Mouse (Mus musculus) yolk sac, embryonic 10.5 days (tissue): ENCODE measurements around the gene Sf3b5.
A peak's percentile ranks its signal among the peaks of the same experiment; 100 is the strongest.

Source experiments
- DNase-seq: peaks from one replicate; pipeline ENCODE4 v3.0.0-alpha.2; 2017; ENCODE audit warnings: low spot score

Sf3b5 gene

DNA sequence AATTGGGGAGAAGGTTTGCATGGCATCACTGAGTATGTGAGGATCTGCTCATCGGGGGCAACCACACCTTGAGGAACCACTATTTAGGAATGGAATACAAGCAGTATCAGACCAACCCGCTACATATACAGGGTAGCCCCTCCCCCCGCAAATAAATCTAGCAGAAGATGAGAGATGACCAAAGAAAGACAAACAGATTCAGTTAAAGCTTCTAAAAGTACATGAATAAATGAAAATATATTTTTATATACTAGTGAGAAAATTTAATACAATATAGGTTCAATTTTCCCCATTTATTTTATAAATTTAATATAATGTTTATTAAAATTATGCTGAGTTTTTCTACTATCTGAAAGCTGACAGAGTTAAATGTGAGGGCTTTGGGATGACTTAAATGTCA is at the start of gene Sf3b5:
Sf3b5 (plus strand) TSS at position 301 of the 400 bp plus-strand sequence.
- DNase-seq = no peak

DNA sequence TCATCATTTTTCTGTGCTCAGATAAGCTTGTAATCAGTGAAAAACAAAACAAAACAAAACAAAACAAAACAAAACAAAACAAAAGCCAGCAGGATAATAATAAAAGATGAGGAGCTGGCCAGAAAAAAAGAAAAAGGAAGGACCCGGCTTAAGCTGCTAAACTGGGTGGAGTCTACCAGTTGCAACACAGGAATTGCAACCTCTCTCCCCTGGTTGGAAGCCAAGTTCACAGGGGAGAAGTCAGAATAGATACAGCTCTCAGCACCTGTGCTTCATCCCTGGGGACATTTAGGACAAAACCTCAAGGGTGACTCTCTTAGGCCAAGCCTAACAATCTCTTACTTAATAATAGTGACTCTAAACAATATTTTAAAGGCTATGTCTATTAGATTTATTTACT is 49.3 kb upstream of the Sf3b5 start:
- no peak for DNase-seq

DNA sequence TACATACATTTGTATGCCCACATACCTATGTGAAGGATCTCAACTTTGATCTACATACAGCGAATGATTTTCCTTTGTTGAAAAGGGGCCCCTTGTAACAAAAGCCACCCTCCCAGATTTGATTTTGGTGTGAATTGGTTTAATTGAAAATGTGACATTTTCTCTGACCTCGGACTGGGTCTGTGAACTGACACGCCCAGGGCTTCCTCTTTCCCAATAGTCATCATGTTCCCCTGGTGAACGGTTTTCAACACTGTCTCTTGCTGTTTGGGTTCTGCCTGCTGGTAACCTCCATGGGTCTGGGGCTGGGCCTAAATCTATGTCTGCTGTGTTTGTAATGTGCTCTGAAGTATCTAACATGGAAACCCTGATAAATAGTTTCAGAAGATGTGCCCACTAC is 47.9 kb upstream of the Sf3b5 start:
- DNase-seq = no peak

DNA sequence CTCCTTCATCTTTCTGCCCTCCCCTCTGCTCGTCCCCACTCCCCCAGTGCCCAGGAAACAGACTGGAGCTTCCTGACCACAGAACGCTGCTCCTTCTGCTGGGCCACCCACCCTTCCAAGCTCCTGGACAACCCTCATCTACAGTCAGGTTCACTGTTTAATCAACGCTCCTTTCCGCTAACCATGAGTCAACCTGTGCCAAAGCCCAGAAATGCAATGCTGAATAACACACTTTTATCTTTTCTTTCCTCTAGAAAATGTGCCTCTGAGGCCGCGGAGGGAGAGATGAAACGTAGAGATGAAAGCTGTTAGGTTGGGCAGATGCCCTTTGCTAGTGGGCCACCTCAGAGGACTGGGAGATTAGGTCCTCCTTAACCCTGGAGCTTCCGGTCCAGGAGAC is 43.6 kb upstream of the Sf3b5 start:
- no peak for DNase-seq

DNA sequence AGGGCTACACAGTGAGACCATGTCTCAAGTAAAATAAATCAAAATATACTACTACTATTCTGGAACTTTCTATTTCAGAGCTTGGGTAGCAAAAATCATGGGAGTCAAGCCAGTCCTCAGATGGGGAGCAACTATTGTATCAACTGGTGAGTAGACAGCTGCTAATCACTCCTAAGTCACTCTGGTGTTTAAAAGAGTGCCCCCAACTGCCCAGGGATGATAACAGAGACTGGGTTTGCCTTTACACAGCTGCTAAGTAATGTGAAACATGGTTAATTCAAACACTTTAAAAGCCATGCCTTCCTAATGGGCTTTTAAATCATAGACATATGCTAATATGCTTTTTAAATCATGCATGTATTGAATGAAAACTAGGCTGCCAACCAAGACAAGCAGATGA is 42.9 kb upstream of the Sf3b5 start:
- DNase-seq = no peak

DNA sequence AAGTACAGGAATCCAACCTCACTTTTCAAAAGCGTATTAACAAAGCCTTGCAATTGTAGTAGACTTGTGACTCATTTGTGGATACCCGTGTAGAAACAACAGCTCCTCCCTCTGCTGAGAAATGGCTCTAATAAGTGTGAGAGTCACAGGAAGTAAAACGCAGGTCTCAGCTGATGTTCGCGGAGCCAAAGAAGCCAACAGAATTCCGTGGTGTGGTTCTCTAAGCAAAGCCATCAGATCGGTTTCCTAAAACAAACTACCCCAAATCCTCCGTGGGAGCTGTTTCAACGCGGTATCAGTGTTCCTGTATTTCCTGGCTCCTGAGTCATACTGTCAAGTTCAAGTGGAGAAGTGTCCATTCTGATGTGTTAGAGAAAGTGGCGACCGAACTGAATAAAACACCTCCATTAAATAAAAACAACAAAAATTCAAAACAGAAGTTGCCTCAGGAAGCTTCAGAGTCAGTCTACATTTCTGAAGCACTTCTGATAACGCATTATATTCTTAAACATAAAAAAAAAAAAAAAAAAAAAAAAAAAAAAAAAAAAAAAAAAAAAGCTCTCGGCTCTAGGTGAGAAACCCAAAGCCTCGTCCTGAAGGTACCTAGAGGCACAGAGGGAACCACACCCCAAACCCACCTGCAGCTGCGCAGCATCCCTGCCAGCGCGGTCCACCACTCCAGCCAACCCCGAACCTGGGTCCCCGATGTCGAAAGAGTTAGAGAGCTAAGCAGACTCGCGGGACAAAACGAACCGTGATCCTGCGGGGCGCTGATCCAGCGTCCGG is 41.6 kb upstream of the Sf3b5 start:
- DNase-seq = no peak

DNA sequence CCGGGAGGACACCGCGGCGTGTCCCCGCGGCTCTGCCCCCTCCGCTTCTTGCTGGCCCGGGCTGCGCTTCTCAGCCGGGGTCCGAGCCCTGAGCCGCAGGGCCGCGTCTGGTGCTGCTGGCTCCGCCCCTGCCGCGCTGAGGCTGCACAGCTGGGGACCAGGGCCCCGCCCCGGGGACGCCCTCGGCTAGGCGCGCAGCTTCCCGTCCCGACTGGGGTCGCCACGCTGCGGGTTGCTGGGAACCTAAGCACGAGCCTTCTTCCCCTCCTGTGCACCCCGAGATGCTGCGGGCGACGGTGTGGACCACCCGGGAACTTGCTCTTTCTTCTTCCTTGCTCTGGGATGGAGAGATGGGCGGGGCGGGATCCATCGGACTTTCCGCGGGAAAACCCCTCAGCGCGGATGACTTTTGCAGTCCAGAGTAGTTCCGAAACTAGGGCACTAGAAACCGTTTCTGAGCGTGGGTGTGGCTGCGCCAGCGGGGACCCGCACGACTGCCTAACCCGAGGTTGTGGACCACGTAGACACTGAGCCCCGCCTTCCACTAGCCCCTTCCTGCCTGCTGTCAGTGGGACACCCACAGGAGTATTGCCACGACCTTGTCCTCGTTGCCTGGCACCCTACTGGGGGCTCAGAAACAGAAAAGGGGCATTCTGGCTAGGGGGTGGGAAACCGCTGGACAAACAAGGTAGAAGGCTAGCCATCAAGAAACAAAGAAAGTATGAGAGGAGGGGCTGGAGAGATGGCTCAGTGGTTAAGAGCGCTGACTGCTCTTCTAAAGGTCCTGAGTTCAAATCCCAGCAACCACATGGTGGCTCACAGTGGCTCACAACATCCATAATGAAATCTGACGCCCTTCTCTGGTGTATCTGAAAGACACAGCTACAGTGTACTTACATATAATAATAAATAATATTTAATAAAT is 40.7 kb upstream of the Sf3b5 start, which contains the start of gene Stx11:
Stx11 (minus strand) TSS at position 148 of the 925 bp plus-strand sequence.
- peak; percentile 78 for DNase-seq

DNA sequence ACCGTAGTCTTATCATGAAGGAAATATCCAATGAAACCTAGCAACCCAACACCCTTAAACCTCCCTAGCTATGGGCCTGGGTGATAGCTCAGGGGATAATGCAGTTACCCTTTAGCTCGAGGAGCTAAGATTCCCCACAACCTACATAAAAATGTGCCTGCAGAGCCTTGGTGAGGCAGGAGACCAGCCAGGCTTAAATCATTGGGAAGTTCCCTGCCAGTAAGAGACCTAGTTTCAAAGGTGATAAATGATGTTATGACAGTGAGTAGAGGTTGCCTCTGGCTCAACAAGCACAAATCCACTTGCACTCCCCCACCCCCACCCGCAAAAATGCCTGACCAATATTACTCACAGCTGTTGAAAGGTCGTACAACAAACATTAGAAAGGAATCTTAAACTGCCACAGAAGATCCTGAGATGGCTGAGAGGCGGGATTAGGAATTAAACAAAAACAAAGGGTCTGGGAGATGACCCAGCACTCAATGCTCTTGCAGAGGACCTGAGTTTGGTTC is 39.4 kb upstream of the Sf3b5 start:
- DNase-seq = no peak

DNA sequence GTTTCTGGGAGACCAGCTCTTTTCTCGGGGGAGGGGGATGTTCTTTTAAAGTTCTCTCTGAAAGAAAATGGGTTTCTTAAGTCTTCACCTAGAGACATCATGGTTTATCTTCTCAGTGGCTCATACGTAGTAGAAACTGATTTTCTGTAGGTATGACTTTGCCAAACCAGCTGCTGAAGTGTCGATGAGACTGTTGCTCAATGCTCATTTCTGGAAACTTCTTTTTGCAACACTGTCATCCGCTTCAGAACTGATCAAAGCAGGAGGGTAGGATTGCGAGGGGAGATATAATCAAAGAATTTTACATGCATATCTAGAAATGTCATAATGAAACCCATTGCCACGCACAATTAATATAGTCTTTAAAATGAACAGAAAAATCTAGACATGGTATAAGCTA is 30.6 kb upstream of the Sf3b5 start:
- no peak for DNase-seq

DNA sequence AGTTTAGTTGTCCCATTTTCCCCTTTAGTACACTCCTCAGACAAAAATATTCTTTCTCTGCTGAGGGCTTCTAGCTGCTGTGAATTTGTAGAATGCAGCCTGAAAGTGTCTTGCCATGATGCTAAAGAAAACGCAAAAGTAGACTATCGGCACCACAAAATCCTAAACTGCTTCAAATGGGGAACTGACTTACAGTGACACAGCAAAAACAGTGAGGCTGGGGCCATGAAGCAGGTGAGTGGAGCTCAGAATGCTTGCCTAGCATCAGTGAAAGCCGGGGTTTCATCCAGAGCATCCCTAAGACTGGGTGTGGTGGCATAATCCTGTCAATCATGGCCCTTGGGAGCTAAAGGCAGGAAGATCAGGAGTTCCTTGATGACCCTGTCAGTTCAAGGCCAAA is 29.7 kb upstream of the Sf3b5 start:
- DNase-seq = no peak

DNA sequence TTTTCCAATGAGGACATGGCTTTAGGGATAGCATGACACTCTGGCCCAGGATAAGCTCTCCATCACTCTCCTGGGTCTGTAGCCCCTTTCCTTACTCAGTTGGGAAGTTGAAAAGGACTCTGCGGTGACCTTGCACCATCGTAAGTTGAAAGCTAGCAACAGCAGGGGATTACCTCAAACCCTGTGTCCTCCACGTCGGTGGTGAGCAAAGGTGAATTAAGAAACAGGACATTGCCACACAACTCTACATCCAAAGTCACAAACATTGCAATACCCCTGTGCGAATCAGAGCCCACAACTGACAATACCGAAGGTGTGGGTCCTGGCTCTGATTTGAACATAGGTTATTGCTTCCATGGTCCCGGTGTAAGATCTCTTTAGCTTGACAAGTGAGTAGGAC is 29.2 kb upstream of the Sf3b5 start:
- DNase-seq = no peak

DNA sequence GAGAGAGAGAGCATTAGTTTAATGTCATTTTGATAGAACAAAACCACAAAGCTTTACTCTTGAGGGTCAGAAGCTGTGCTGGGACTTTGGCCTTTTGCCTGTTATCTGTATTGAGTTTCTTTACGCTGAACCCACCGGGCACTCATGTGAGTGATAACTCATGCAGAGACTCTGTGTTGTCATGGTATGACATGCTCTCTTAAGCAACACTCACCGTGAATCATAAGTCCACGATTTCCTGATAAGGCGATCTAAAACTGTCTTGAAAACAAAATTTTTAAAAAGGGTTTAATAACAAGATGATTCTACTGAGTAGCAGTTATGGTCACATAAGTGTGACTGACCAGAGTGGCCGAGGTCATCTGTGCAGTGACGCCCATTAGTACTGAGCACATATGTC is 28.6 kb upstream of the Sf3b5 start:
- DNase-seq = no peak

DNA sequence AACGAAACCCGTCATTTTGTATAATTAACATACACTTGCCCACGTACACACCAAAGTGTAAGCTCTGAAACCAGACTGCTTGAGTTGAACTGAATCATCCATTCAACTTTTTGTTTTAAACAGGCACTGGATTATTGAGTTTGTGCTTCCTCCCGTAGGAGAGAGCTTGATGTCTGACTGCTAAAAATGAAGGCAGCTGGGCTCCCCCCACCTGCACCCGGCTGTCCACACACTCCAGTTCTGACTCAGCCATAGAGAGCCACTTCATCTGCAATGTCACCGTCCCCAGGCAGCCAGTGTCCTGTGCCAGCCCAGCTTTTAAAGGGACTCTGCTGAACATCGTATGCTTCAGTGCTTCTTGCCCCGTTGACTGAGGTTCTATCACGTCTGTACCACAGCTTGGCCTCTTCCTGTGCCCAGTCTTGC is 27.3 kb upstream of the Sf3b5 start:
- no peak for DNase-seq

DNA sequence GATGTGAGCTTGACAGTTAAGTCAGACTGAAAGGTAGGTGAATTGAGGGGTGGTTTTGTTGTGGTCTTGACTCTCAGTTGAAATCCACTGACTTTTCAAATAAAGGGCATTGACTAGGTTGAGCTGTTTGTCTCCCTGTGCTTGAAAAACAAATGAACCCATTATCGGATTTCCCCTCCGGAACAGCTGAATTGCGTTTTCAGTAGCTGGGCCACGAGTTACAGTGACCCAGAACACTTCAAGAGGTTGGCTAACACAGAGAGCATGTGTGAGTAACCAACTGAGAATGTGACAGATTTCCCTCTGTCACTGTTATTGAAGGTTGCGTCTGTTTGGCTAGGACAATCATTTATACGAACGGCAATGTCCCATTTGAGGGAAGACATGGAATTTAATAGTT is 24.1 kb upstream of the Sf3b5 start:
- DNase-seq = no peak

DNA sequence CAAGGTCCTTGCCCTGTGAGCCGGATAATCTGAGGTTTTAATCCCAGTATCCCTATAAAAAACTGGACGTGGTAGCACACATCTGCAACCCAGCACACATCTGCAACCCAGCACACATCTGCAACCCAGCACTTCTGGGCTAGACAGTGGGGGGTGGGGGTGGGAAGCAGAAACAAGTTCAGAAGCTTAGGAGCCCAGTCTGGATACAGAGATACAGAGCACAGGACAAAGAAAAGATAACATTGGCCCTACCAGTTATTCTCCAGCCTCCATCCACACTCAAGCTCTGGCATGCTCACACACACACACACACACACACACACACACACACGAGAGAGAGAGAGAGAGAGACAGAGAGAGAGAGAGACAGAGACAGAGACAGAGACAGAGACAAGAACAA is 21.6 kb upstream of the Sf3b5 start:
- no peak for DNase-seq

DNA sequence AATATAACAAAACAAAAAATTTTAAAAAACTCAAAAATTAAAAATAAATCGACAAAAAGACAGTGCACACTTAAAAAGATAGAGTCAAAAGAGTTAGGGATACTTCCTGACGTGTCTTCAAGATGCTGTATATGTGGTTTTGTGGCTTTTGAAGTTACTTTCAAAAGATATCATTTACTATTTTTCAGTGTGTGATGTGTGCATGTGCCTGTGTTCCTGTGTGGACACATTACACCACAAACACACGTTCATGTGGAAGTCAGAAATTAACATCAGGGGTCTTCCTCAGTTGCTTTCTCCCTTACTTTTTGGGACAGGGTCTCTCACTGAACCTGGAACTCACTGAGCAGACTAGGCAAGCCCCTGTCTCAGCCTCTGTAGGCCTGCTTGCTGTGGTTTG is 20.1 kb upstream of the Sf3b5 start:
- no peak for DNase-seq

DNA sequence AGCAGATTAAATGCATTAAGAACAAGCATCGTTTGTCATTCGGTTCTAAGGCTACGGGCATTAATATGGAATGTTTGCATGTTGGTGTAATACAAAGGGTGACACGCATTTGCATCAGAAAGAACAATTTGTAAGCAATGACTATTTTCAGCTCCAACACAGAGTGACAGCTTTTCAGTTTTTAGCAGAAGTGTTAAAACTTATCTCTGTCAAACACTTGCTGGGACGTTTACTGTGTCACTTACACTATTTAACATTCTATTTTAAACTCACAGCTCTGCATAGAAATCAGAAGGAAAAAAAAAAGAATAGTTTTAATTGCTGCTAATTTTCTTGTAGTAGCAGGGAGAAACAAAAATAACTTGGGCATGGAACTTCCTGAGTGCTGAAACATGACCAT is 18.7 kb upstream of the Sf3b5 start:
- no peak for DNase-seq

DNA sequence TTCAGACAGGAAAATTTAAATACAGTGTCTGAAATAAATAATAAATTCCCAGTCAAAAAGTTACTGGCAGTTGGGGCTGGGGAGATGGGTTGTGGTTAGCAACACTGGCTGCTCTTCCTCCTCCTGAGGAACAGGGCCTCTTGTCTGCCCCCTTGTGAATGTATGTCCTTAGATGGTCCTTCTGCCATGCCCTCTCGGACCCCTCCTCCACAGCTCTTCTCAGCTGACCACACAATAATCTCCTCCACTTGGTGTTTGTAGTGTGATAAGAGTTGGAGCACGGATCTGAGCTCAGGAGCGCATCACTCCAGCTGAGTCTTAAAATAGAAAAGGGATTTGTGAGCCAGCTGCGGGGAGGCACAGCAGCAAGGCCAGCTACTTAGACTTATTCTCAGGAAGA is 18.2 kb upstream of the Sf3b5 start:
- no peak for DNase-seq

DNA sequence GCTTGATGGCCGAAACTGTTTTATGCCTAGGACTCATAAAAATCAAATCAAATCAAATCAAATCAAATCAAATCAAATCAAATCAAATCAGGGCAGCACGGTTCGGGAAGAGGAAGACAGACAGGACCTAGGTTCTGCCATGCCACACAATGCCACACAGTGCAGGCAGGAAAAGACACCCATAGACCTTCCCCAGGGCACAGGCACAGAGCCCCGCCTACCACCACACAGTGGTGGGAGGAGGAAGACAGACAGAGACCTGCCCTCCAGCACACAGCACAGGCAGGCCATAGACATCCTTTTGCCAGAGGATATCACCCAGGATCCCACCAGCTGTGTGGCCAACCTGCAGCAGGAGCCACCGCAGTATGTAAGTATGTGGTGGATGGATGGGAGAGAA is 13.2 kb upstream of the Sf3b5 start:
- DNase-seq = no peak

DNA sequence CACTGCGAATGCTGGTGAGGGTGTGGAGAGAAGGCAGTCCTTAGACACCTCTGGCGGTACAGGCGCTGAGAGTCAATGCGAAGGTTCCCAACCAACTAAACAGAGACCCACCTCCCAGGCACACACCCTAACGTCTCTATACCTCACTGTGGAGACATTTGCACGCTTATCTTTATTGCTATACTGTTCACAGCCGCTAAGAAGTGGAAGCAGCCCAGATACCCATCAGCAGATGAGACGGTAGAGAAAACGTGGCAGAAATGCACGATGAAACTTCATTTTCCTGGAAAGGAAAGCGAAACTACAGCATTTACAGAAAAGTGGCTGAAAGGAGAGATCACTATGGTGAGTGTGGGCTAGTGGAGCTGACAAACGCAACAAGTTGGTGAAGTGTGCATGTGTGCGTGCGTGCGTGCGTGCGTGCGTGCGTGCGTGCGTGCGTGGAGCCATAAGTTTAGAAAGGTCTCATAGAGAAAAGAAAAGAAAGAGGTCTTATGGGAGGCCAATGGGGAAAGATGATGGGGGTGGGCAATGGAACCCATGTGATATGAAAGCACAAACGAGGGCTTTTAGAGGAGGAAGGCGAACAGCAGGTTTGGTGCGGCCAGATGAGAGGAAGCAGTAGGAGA is 11.6 kb upstream of the Sf3b5 start:
- no peak for DNase-seq

DNA sequence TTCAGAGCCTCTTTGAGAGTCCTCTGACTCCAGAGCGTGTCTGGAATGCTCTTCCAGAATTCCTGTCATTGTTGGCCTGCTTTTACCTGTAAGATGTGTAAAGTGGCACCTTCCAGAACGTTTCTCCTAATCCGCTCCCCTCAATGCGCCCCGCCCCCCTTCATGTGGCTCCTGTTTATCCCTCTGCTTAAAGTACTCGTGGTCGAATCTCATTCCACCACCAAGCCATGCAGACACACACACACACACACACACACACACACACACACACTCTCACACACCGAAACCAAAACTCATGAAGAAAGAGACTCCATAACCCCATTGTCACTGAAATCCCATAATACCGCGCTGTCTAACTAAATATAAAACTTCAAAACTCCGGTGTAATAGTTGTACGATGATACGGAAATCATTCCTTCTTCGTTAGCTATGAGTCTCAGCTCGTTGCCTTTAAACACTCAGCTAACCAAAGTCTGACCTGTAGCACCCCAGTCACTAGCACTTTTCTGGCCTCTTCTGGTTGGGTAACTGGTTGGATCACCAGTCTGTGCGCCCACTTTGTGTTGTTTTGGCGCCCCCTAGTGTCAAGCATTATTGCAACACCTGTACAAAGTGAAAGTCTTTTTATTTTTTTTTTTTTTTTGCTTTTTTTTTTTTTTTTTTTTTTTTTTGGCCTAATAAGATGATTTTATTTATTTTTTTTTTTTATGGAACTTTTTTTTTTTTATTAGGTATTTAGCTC is 8.2 kb upstream of the Sf3b5 start:
- DNase-seq = peak; percentile 68
